Mouse (Mus musculus): ENCODE measurements around the gene Etnk2. TPM values are rescaled to one million over a fixed set of nuclear protein-coding genes. Genes with fewer than 3 reads are reported as not detected.

Etnk2 gene
- polyA plus RNA-seq, 1 experiment from 2014 or later, result 2.8 TPM

GRCm38 (mm10) chr1:133419178-133419834 lies 55.9 kb downstream of the Etnk2 start:
- peaks cover 25% of the 10 kb centered on the region for H3K27me3 ChIP-seq
- H3K36me3 ChIP-seq, result no peaks in the 10 kb centered on the region
- no peak overlapping the region for H3K9ac ChIP-seq
- WGBS, result 81% methylated on average over 3 of the region's 3 CpGs
- no peak overlapping the region for H3K4me3 ChIP-seq
- H3K4me2 ChIP-seq, result no peak overlapping the region
- H3K4me1 ChIP-seq, result peaks cover 39% of the 10 kb centered on the region
- no peak for ATAC-seq (ENCODE audit: insufficient number of reproducible peaks, insufficient read depth, low FRiP score, low TSS enrichment, low read depth)
- H3K27ac ChIP-seq, result no peak overlapping the region
- no peaks in the 10 kb centered on the region for H3K9me3 ChIP-seq

- no peak overlapping the region for H3K4me3 ChIP-seq
- no peaks in the 10 kb centered on the region for H3K9me3 ChIP-seq
- peaks cover 25% of the 10 kb centered on the region for H3K27me3 ChIP-seq
- H3K9ac ChIP-seq, result no peak overlapping the region
- ATAC-seq (ENCODE audit: insufficient number of reproducible peaks, insufficient read depth, low FRiP score, low TSS enrichment, low read depth), result no peak
- no peak overlapping the region for H3K4me2 ChIP-seq
- WGBS, result 49% methylated on average over 3 of the region's 3 CpGs
- H3K27ac ChIP-seq, result no peak overlapping the region
- H3K36me3 ChIP-seq, result no peaks in the 10 kb centered on the region
- peaks cover 34% of the 10 kb centered on the region for H3K4me1 ChIP-seq
Measured at GRCm38 (mm10) chr1:133420491-133420890, 57.1 kb downstream of the Etnk2 start.

DNA sequence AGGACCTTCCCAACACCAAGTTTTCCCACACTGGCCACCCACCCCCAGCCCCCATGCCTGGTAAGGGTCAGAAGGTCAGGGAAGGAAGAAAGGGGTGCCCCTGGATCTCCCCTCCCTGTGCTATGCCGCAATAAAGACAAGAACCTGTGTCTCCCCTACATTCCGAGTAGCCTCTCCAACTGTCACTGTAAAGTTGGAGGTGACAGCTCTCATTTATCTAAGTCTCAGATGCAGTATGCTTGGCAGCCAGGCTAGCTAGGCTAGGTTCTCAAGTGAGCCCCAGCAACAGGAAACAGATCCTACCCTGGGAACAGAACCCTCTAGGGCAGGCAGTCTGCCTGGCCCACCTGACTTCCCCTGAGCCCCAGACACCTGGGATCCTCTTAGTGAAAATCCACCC lies 57.7 kb downstream of the Etnk2 start:
- H3K27me3 ChIP-seq, result peaks cover 25% of the 10 kb centered on the region
- H3K27ac ChIP-seq, result no peak overlapping the region
- no peak overlapping the region for H3K9ac ChIP-seq
- no peaks in the 10 kb centered on the region for H3K36me3 ChIP-seq
- ATAC-seq (ENCODE audit: insufficient number of reproducible peaks, insufficient read depth, low FRiP score, low TSS enrichment, low read depth), result no peak
- H3K4me2 ChIP-seq, result no peak overlapping the region; the same call in 1 of the 2 replicates
- 45% methylated on average over 2 of the region's 2 CpGs for WGBS
- no peak overlapping the region for H3K4me3 ChIP-seq
- peaks cover 34% of the 10 kb centered on the region for H3K4me1 ChIP-seq
- no peaks in the 10 kb centered on the region for H3K9me3 ChIP-seq

- ATAC-seq (ENCODE audit: insufficient number of reproducible peaks, insufficient read depth, low FRiP score, low TSS enrichment, low read depth), result no peak
- H3K27ac ChIP-seq, result no peak overlapping the region
- H3K36me3 ChIP-seq, result no peaks in the 10 kb centered on the region
- H3K9me3 ChIP-seq, result no peaks in the 10 kb centered on the region
- peak overlapping the region; percentile 99 for H3K4me2 ChIP-seq
- H3K4me3 ChIP-seq, result peak overlapping the region; percentile 73
- peak overlapping the region; percentile 82 for H3K9ac ChIP-seq
- H3K4me1 ChIP-seq, result peaks cover 30% of the 10 kb centered on the region
- peaks cover 25% of the 10 kb centered on the region for H3K27me3 ChIP-seq
- WGBS, result 44% methylated on average over 16 of the region's 16 CpGs
Measured at GRCm38 (mm10) chr1:133421975-133422570, 58.7 kb downstream of the Etnk2 start.

DNA sequence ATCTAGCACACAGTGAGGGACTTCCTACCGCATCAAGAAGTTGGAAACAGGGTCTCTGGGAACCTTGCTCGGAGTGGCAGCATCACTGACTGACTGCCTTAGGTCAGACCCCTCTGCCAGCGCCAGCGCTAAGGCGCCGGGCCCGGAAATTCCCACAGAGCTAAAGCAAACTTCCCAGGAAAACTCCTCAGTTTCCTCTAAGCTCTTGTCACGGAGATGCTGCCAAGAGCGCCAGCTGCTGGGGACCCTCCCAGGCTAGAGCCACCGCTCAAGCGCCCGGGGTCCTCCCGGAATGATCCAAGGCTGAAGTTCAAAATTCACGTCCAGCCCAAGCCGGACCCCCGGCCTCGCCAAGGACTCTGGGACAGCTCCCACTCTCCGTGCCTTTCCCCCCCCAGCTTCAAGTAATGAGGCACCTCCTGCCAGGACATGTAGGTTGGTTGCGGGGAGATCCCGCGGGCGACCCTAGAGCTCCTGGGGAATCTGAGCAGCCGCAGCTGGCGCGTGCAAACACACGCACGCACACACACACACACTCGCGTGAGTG lies 59.3 kb downstream of the Etnk2 start:
- Histone ChIP-seq H3K4me3 (peak overlapping the region; percentile 73), H3K9me3 (no peaks in the 10 kb centered on the region), H3K9ac (peak overlapping the region; percentile 82), H3K27me3 (peaks cover 23% of the 10 kb centered on the region), H3K36me3 (no peaks in the 10 kb centered on the region), H3K27ac (0 out of 2 replicates have a peak overlapping the region, but pooled peaks have one; percentile 77), H3K4me2 (peak overlapping the region; percentile 99), H3K4me1 (peaks cover 26% of the 10 kb centered on the region)
- ATAC-seq (ENCODE audit: insufficient number of reproducible peaks, insufficient read depth, low FRiP score, low TSS enrichment, low read depth), result no peak
- WGBS, result under 1% methylated on average over 29 of the region's 29 CpGs

DNA sequence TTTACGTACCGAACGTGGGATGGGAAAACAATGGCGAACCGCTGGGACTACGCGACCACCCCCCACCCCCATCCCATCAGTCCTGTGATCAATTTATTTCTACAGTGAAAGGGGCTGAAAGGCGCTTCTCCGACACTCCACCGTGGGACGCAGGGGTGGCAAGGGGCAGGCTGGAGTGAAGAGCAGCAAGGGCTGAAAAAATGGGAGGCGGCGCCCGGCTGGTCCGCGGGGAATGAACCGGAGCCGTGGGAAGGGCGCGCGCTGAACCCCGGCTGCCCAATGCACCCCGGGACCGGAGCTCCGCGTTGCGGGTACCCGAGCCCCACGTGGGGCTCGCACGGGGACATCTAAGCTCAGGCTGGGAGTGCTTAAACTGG lies 59.8 kb downstream of the Etnk2 start:
- H3K4me1 ChIP-seq, result peaks cover 22% of the 10 kb centered on the region
- H3K27ac ChIP-seq, result 0 out of 2 replicates have a peak overlapping the region, but pooled peaks have one; percentile 77
- H3K9me3 ChIP-seq, result no peaks in the 10 kb centered on the region
- peak overlapping the region; percentile 73 for H3K4me3 ChIP-seq
- peak overlapping the region; percentile 99 for H3K4me2 ChIP-seq
- peak overlapping the region; percentile 82 for H3K9ac ChIP-seq
- H3K27me3 ChIP-seq, result peaks cover 22% of the 10 kb centered on the region
- H3K36me3 ChIP-seq, result no peaks in the 10 kb centered on the region
- ATAC-seq (ENCODE audit: insufficient number of reproducible peaks, insufficient read depth, low FRiP score, low TSS enrichment, low read depth), result no peak
- WGBS, result 0% methylated on average over 31 of the region's 31 CpGs

- Histone ChIP-seq H3K4me1 (peaks cover 15% of the 10 kb centered on the region), H3K27ac (peak within 1 kb of the TSS; percentile 77), H3K4me3 (peak within 1 kb of the TSS; percentile 73), H3K9ac (peak within 1 kb of the TSS; percentile 82), H3K9me3 (no peaks in the 10 kb centered on the region), H3K4me2 (peak within 1 kb of the TSS; percentile 99), H3K36me3 (no peaks in the 10 kb centered on the region), H3K27me3 (peaks cover 18% of the 10 kb centered on the region)
- 0 out of 2 replicates have a peak, but pooled peaks have one; percentile 53 for ATAC-seq (ENCODE audit: insufficient number of reproducible peaks, insufficient read depth, low FRiP score, low TSS enrichment, low read depth)
- WGBS, result under 1% methylated on average over 107 of the region's 128 CpGs
Measured at GRCm38 (mm10) chr1:133423543-133424480, 60.4 kb downstream of the Etnk2 start, which contains the start of gene Sox13. Gene Sox13, minus strand, starts transcription at chr1:133424377.

DNA sequence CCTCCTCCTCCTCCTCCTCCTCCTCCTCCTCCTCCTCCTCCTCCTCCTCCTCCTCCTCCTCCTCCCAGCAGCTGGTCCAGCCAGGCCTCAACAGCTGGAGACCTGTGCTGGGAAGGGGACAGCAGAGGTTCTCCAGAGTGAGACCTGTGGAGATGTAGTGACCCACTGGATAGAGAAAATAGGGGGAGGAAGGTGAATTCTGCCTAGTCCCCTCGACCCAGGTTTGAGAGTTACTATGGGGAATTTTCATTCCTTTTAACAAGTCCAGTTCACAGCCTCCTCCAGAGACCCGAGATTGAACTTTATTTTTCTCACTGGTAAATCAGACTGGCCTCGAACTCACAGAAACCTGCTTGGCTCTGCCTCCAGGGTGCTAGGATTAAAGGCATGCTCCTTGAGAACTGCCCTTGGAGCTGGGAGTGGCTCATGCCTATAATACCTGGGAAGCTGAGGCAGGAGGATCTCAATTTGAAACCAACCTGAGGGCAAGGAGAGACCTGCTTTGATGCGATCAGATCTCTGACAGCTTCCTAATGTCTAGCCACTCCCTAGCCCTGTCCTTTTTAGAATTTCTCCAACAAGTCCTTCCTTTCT lies 61.3 kb downstream of the Etnk2 start:
- ATAC-seq (ENCODE audit: insufficient number of reproducible peaks, insufficient read depth, low FRiP score, low TSS enrichment, low read depth), result no peak
- H3K4me3 ChIP-seq, result peak overlapping the region; percentile 73

More for the DNA sequence above, 61.3 kb downstream of the Etnk2 start:
- Histone ChIP-seq H3K27ac (no peak overlapping the region), H3K27me3 (peaks cover 14% of the 10 kb centered on the region), H3K36me3 (no peaks in the 10 kb centered on the region), H3K9ac (no peak overlapping the region), H3K9me3 (no peaks in the 10 kb centered on the region), H3K4me2 (peak overlapping the region; percentile 99), H3K4me1 (peaks cover 14% of the 10 kb centered on the region)
- WGBS, result 63% methylated on average over 4 of the region's 4 CpGs

Other genes starting within 250 kb of the Etnk2 start
- gene Ppp1r15b, start 232.4 kb upstream of the Etnk2 start, polyA plus RNA-seq (2015; fragmentation: Nextera tagmentation; extraction: Ambion mirVana), result 32.0 and 35.2 TPM in 2 replicates
- gene Plekha6, start 199.4 kb upstream of the Etnk2 start, polyA plus RNA-seq (2015; fragmentation: Nextera tagmentation; extraction: Ambion mirVana), result 4.0 and 5.0 TPM in 2 replicates
- not detected in 2 replicates for gene Golt1a, start 53.8 kb upstream of the Etnk2 start, polyA plus RNA-seq (2015; fragmentation: Nextera tagmentation; extraction: Ambion mirVana)
- not detected in 2 replicates for gene Kiss1, start 41.7 kb upstream of the Etnk2 start, polyA plus RNA-seq (2015; fragmentation: Nextera tagmentation; extraction: Ambion mirVana)
- 0.25 TPM in 1 of 2 replicates, not detected in the other for gene Ren1, start 13.1 kb upstream of the Etnk2 start, polyA plus RNA-seq (2015; fragmentation: Nextera tagmentation; extraction: Ambion mirVana)
- 5.2 and 7.3 TPM in 2 replicates for gene Sox13, start 60.8 kb downstream of the Etnk2 start, polyA plus RNA-seq (2015; fragmentation: Nextera tagmentation; extraction: Ambion mirVana)
- 734 and 747 TPM in 2 replicates for gene Snrpe, start 246.7 kb downstream of the Etnk2 start, polyA plus RNA-seq (2015; fragmentation: Nextera tagmentation; extraction: Ambion mirVana)

Data from embryonic facial prominence, embryonic 13.5 days (tissue).